Mouse (Mus musculus): Measurements from ENCODE around the gene Cdc6.

DNA sequence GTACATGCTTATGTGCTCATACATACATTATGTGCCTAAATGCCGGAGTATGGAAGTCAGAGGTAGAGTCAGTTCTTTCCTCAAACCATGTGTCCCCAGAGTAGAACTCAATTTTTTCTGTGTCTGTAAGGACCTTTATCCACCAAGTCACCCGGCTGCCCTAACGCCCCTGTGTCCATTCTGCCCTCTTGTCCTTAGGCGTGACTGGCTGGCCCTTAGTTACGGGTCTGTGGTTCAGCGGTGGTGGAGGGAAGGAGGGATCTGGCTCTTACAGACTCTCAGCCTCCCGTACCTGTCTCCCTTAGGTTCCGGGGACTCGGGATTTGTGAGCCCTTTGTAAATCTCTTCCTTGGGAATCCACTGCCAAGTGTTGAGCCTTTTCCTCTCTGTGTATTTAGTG is 30.6 kb upstream of the Cdc6 start:
- no peak for TF ChIP-seq USF1 (IDR thresholded peaks at IDR 0.05; ENCODE audit: low read depth)
- TF ChIP-seq MYOD1 (IDR thresholded peaks at IDR 0.05; ENCODE audit: control insufficient read depth, insufficient read length, low read depth): no peak
- TF ChIP-seq CTCF (IDR thresholded peaks at IDR 0.05; ENCODE audit: control insufficient read depth, insufficient read depth, insufficient read length): no peak
- TF ChIP-seq MYOG (IDR thresholded peaks at IDR 0.05; ENCODE audit: control insufficient read depth, extremely low read depth, insufficient read length): no peak
- TF ChIP-seq CEBPB (IDR thresholded peaks at IDR 0.05; ENCODE audit: low read depth): no peak
- no peak for TF ChIP-seq FOSL1 (IDR thresholded peaks at IDR 0.05; ENCODE audit: insufficient read depth, low read length, poor library complexity, severe bottlenecking)
